Comparison of ENCODE assay signal across 15 mouse cellular contexts in genomic region chr2:90153916-90154315, GRCm38 (mm10). TPM values are rescaled to one million over a fixed set of nuclear protein-coding genes. Genes with fewer than 3 reads are reported as not detected.
DNase-seq lines count a peak whose midpoint lies in the region.
"Had no signal": no experiment of that assay in that cellular context is flagged by ENCODE, and none has a peak within 500 bp of the region (broad histone marks: within the 10 kb centered on the region; RNA-seq: fewer than 3 reads in every experiment).

No protein-coding gene starts in this region.

- DNase-seq in cerebellum, postnatal 10 days: peak; percentile 46 to 68
- DNase-seq in cerebellum, adult 18-20 months: no peak
- peak; percentile 2 to 4 for DNase-seq in cerebellum, postnatal 25 days
- no peak for DNase-seq in cerebellum, adult 11 months
- DNase-seq in left cerebral cortex, postnatal 4 days: peak; percentile 9
- no peak for DNase-seq in left cerebral cortex, adult 11 months (ENCODE audit: low spot score)
- DNase-seq: adrenal gland, adult 8-10 months; adrenal gland, postnatal 14 days; adrenal gland, postnatal 36 days; B cell, adult 2 months; cerebellum, adult 2 months; cerebellum, adult 9-11 months; forebrain, postnatal 0 days had no signal

- intact Hi-C loops in left cerebral cortex, postnatal 4 days (cut with DNase I): no loop called here

RNA-seq across cellular contexts. Expression of gene Olfr1270, which starts 1.0 kb away (rescaled TPM):
- total RNA-seq in left cerebral cortex, postnatal 4 days (2021): not detected
- total RNA-seq: adrenal gland, adult 18-20 months; adrenal gland, adult 8-10 months; adrenal gland, postnatal 14 days; adrenal gland, postnatal 36 days; CH12.LX; forebrain, postnatal 0 days had no signal

RNA-seq across cellular contexts. Expression of gene Olfr32, which starts 11.8 kb away (rescaled TPM):
- not detected for total RNA-seq in left cerebral cortex, postnatal 4 days (2021)
- total RNA-seq: adrenal gland, adult 18-20 months; adrenal gland, adult 8-10 months; adrenal gland, postnatal 14 days; adrenal gland, postnatal 36 days; CH12.LX; forebrain, postnatal 0 days had no signal

RNA-seq across cellular contexts. Expression of gene Olfr1269, which starts 32.7 kb away (rescaled TPM):
- not detected for total RNA-seq in left cerebral cortex, postnatal 4 days (2021)
- total RNA-seq: adrenal gland, adult 18-20 months; adrenal gland, adult 8-10 months; adrenal gland, postnatal 14 days; adrenal gland, postnatal 36 days; CH12.LX; forebrain, postnatal 0 days had no signal

Comparison
In these comparisons a context has a peak if more than half of its experiments do, and no peak if none do; other contexts are left out.
1. DNase-seq: peak in cerebellum, postnatal 10 days (2 of 2), cerebellum, postnatal 25 days (2 of 2) and left cerebral cortex, postnatal 4 days (single experiment); none in cerebellum, adult 18-20 months (0 of 2), cerebellum, adult 11 months (single experiment) and left cerebral cortex, adult 11 months (single experiment).